Mouse (Mus musculus) limb, embryonic 12.5 days (tissue): ENCODE data around the gene Sh3gl2. TPM values are rescaled to one million over a fixed set of nuclear protein-coding genes. Genes with fewer than 3 reads are reported as not detected.

Experiments used
- ATAC-seq: fragments of 200-750 bp; cut with Nextera tagmentation; 2 replicates; pipeline ENCODE4 v1.8.0; 2017; ENCODE audit warnings: low read depth, moderate TSS enrichment; ENCODE audit not compliant: insufficient number of reproducible peaks, insufficient read depth, low FRiP score, low TSS enrichment
- H3K27ac ChIP-seq: fragments of 300-500 bp; sonication (generic); 2 replicates; pipeline ENCODE4 v1.5.1; 2016; ENCODE audit warnings: mild to moderate bottlenecking, moderate library complexity
- H3K27me3 ChIP-seq: fragments of 300-500 bp; sonication (generic); 2 replicates; pipeline ENCODE4 v1.6.1; 2016; ENCODE audit warnings: mild to moderate bottlenecking, moderate library complexity
- H3K36me3 ChIP-seq: fragments of 300-500 bp; sonication (generic); 2 replicates; pipeline ENCODE4 v1.6.1; 2016; ENCODE audit warnings: mild to moderate bottlenecking, moderate library complexity
- H3K4me1 ChIP-seq: fragments of 300-500 bp; sonication (generic); replicated peaks from 2 replicates; pipeline ENCODE4 v1.6.1; 2016
- H3K4me2 ChIP-seq: fragments of 300-500 bp; sonication (generic); 2 replicates; pipeline ENCODE4 v1.6.1; 2016; ENCODE audit warnings: mild to moderate bottlenecking, moderate library complexity
- H3K4me3 ChIP-seq: fragments of 300-500 bp; sonication (generic); replicated peaks from 2 replicates; pipeline ENCODE4 v1.5.1; 2016; ENCODE audit warnings: mild to moderate bottlenecking
- H3K9ac ChIP-seq: fragments of 300-500 bp; sonication (generic); replicated peaks from 2 replicates; pipeline ENCODE4 v1.6.1; 2016; ENCODE audit warnings: mild to moderate bottlenecking, moderate library complexity
- H3K9me3 ChIP-seq: fragments of 300-500 bp; sonication (generic); 2 replicates; pipeline ENCODE4 v1.6.1; 2016; ENCODE audit warnings: mild to moderate bottlenecking, moderate library complexity
- WGBS: fragments of 180-500 bp; shearing (Covaris S2); methylation state at CpG from one replicate; pipeline ENCODE4 v1.1.7; 2016; 5-methylcytosine and 5-hydroxymethylcytosine counted together
- polyA plus RNA-seq: library from polyadenylated mRNA; unstranded; fragments of >200 nt; fragmentation: Nextera tagmentation; extraction: Ambion mirVana; gene quantifications from 2 replicates; pipeline ENCODE4 v1.2.1, GENCODE M21; 2016

Gene Sh3gl2
- polyA plus RNA-seq, 1 experiment from 2014 or later = 2.6 TPM

GRCm38 (mm10) chr4:85232386-85233381 lies 27.8 kb downstream of the Sh3gl2 start:
- no peaks in the 10 kb centered on the region for H3K4me1 ChIP-seq
- peaks cover 5% of the 10 kb centered on the region; the same call in 1 of the 2 replicates for H3K27me3 ChIP-seq
- H3K36me3 ChIP-seq = no peaks in the 10 kb centered on the region
- H3K9ac ChIP-seq = no peak overlapping the region
- 72% methylated on average over 14 of the region's 14 CpGs for WGBS
- no peaks in the 10 kb centered on the region for H3K9me3 ChIP-seq
- H3K4me3 ChIP-seq = no peak overlapping the region
- H3K4me2 ChIP-seq = no peak overlapping the region
- ATAC-seq = no peak
- no peak overlapping the region for H3K27ac ChIP-seq

DNA sequence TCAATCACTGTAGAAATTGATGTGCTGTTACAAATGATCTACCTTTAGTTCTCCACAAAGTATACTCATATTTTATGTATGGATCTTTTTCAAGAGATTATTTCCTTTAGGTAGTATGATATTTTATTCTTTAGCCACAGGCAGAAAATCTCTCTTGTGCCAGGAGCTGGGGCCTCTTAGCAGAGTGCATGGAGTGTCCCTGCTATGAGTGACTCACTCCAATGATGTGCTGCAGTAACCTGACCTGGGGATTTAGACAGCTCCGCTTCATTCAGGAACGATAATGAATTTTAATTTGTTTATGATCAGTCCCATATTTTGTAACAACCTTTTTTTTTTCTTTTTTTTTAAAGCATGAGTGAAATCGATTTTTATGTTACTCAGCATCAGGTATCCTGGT lies 36.7 kb downstream of the Sh3gl2 start:
- Histone ChIP-seq H3K4me2 (no peak overlapping the region), H3K4me3 (no peak overlapping the region), H3K36me3 (no peaks in the 10 kb centered on the region), H3K4me1 (no peaks in the 10 kb centered on the region), H3K9ac (no peak overlapping the region), H3K9me3 (no peaks in the 10 kb centered on the region), H3K27ac (no peak overlapping the region), H3K27me3 (no peaks in the 10 kb centered on the region)
- WGBS = 88% methylated on average over 3 of the region's 3 CpGs
- ATAC-seq = no peak

DNA sequence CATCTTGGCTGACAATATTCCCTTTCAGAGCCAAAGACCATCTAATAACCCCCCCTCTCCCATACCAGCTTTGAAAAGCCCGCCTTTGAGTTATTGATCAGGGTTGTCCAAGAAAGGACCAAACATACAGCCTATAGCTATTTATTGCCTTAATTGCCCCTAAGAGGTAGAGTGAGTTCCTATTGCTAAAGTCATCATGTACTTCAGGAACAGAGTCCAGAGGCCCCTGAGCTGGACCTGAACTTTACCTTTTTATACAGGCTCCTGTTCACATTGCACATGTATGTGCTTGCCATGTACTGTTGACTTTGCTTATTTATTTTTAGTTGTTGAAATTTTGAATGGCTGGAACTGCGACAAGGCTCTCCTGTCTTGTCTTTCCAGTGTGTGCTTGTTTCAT lies 37.6 kb downstream of the Sh3gl2 start:
- Histone ChIP-seq H3K9ac (no peak overlapping the region), H3K27me3 (no peaks in the 10 kb centered on the region), H3K4me3 (no peak overlapping the region), H3K36me3 (no peaks in the 10 kb centered on the region), H3K9me3 (no peaks in the 10 kb centered on the region), H3K27ac (no peak overlapping the region), H3K4me2 (no peak overlapping the region), H3K4me1 (no peaks in the 10 kb centered on the region)
- 87% methylated on average over 2 of the region's 2 CpGs for WGBS
- ATAC-seq = no peak

DNA sequence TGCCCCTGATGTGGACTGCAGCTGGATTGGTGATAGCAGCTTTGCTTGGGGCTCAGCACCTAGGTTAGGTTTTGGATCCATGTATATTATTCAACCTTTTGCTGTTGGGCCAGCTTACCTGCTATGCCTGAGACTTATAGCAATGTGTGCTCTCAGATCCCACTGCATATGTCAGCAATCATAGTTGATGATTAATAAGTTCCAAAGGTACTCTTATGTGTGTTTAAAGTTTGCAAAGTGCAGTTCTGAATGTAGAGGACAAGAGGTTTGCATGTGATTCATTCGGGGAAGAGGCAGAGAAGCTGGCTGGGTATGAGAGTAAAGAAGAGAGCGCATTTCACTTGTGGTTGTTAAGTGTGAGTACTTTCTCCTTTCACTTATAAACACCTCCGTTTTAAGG lies 43.7 kb downstream of the Sh3gl2 start:
- Histone ChIP-seq H3K36me3 (no peaks in the 10 kb centered on the region), H3K9me3 (no peaks in the 10 kb centered on the region), H3K27ac (no peak overlapping the region), H3K4me3 (no peak overlapping the region), H3K4me2 (no peak overlapping the region), H3K4me1 (no peaks in the 10 kb centered on the region), H3K27me3 (no peaks in the 10 kb centered on the region), H3K9ac (no peak overlapping the region)
- no peak for ATAC-seq
- WGBS = 87% methylated on average over 3 of the region's 3 CpGs

GRCm38 (mm10) chr4:85250271-85250670 lies 45.3 kb downstream of the Sh3gl2 start:
- Histone ChIP-seq H3K36me3 (no peaks in the 10 kb centered on the region), H3K27ac (no peak overlapping the region), H3K27me3 (no peaks in the 10 kb centered on the region), H3K9me3 (no peaks in the 10 kb centered on the region), H3K4me3 (no peak overlapping the region), H3K4me2 (no peak overlapping the region), H3K9ac (no peak overlapping the region), H3K4me1 (no peaks in the 10 kb centered on the region)
- 77% methylated on average over 2 of the region's 2 CpGs for WGBS
- no peak for ATAC-seq

DNA sequence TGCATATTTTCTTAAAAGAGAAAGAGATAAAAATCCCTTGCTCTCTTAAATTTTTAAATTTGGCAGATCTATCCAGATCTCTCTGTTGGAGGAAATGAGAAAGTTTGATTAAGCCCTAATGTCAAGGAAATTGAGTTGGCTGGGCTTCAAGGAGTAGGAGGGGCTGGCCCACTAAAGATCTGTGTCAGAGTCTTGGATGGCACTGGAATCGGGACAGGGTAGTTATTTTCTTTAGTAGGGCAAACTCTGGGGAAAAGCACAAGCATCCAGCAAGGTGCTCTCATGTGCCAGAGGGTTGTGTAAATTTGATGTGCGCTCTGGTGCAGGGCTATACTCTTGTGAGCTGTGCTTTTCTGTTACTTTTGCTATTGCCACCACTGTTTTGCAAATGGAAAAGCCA lies 45.9 kb downstream of the Sh3gl2 start:
- Histone ChIP-seq H3K27ac (no peak overlapping the region), H3K4me2 (no peak overlapping the region), H3K9ac (no peak overlapping the region), H3K9me3 (no peaks in the 10 kb centered on the region), H3K36me3 (no peaks in the 10 kb centered on the region), H3K4me3 (no peak overlapping the region), H3K27me3 (no peaks in the 10 kb centered on the region), H3K4me1 (no peaks in the 10 kb centered on the region)
- WGBS = 80% methylated on average over 2 of the region's 2 CpGs
- no peak for ATAC-seq

- Histone ChIP-seq H3K27ac (no peak overlapping the region), H3K36me3 (no peaks in the 10 kb centered on the region), H3K4me3 (no peak overlapping the region), H3K27me3 (no peaks in the 10 kb centered on the region), H3K4me1 (no peaks in the 10 kb centered on the region), H3K9ac (no peak overlapping the region), H3K4me2 (no peak overlapping the region), H3K9me3 (no peaks in the 10 kb centered on the region)
- WGBS = 84% methylated on average over 8 of the region's 8 CpGs
- ATAC-seq = no peak
Measured at GRCm38 (mm10) chr4:85255771-85256389, 51.0 kb downstream of the Sh3gl2 start.

GRCm38 (mm10) chr4:85256461-85257202 lies 51.7 kb downstream of the Sh3gl2 start:
- H3K27ac ChIP-seq = no peak overlapping the region
- ATAC-seq = no peak
- H3K4me3 ChIP-seq = no peak overlapping the region
- H3K9me3 ChIP-seq = no peaks in the 10 kb centered on the region
- no peaks in the 10 kb centered on the region for H3K36me3 ChIP-seq
- no peaks in the 10 kb centered on the region for H3K27me3 ChIP-seq
- no peaks in the 10 kb centered on the region for H3K4me1 ChIP-seq
- WGBS = 85% methylated on average over 5 of the region's 5 CpGs
- H3K9ac ChIP-seq = no peak overlapping the region
- H3K4me2 ChIP-seq = no peak overlapping the region

DNA sequence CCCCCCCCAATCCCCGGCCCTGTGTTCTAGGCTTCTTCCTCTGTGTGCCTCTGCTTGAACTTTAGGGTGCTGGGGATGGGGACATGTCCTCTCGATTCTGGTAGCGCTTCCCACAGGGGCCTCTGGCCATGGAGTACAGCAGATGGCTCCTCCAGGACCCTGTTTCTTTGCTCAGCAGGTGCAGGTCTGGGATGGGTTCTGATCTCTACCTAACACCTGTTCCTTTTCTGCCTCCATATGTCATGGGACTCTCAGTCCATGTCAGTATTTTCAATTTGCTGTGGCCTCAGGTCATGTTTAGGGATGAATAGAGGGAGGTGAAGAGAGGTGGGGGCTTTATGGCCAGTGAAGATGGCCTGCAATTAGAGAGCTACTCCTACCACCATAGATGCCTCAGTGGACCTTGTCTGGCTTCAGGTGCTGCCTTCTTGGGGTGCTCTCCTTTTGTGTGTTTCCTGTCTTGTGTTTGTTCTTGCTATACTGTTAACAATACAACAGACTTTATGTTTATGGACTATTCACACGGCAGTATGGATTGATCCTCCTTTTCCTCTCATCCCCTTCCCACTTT lies 52.9 kb downstream of the Sh3gl2 start:
- H3K4me1 ChIP-seq = no peaks in the 10 kb centered on the region
- no peak overlapping the region for H3K4me3 ChIP-seq
- no peaks in the 10 kb centered on the region for H3K27me3 ChIP-seq
- H3K36me3 ChIP-seq = no peaks in the 10 kb centered on the region
- H3K9ac ChIP-seq = no peak overlapping the region
- 84% methylated on average over 4 of the region's 4 CpGs for WGBS
- H3K9me3 ChIP-seq = no peaks in the 10 kb centered on the region
- H3K27ac ChIP-seq = no peak overlapping the region
- no peak overlapping the region for H3K4me2 ChIP-seq
- no peak for ATAC-seq

DNA sequence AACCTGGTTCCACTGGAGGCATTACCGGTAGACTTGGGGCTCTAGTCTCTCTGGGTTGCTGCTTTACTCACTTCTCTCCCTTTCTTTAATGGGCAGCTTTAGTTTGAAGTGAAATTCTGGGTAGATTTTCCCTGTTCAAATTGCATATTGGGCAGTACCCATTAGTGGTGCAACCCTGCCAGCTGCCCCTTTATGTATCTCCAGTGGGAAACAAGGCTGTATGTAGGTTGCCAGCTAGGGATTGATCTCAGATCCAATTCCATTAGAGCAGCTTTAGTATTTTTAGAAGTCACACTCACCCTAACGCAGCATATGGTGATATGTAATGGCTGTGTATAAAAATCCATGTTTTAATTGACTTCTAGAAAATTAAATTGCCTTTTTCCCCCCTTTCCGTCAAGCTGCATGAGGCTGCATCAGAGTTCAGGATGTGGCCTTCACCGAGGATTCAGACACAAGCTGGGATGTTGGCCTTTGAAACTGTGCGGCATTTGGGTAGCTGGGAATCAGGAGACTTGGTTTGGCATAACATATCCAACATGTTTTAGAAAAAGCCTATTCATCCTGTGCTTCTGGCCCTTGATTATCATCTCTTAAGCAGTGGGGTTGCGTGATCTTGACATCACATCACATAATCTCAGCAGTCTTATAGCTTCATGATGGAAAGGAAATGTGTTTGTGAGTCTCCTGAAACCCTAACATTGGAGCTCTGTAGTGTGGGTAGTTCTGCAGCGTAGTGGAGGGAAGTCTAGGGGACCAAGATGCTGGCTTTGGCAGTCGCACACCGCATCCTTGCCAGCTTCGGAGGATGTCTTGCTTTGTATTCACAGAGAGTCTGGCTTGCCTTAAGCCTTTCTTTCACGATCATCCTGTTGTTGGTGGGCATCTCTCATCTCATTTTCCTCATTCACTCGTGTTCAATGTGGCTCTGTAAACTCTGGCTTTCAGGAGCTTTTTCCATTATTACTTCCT lies 56.0 kb downstream of the Sh3gl2 start:
- no peaks in the 10 kb centered on the region for H3K9me3 ChIP-seq
- no peak overlapping the region for H3K4me2 ChIP-seq
- 88% methylated on average over 12 of the region's 12 CpGs for WGBS
- no peak overlapping the region for H3K4me3 ChIP-seq
- no peak overlapping the region for H3K27ac ChIP-seq
- no peaks in the 10 kb centered on the region for H3K27me3 ChIP-seq
- no peaks in the 10 kb centered on the region for H3K36me3 ChIP-seq
- H3K9ac ChIP-seq = no peak overlapping the region
- no peaks in the 10 kb centered on the region for H3K4me1 ChIP-seq
- ATAC-seq = no peak
